In genomic region chrX:95968594-95968965, GRCm38 (mm10) we compare ENCODE assay signal across 7 mouse cellular contexts. TPM values are rescaled to one million over a fixed set of nuclear protein-coding genes. Genes with fewer than 3 reads are reported as not detected.
DNase-seq lines count a peak whose midpoint lies in the region; ATAC-seq lines count a peak whose summit lies in the region.

No protein-coding gene starts in this region.

- peak overlapping the region; percentile 68 for H3K9ac ChIP-seq in intestine, embryonic 16.5 days (ENCODE audit: low read depth, low read length)

- H3K4me1 ChIP-seq in intestine, embryonic 16.5 days (ENCODE audit: control insufficient read depth, insufficient read depth, low read length): no peaks in the 10 kb centered on the region

- H3K27ac ChIP-seq in intestine, embryonic 16.5 days (ENCODE audit: low read length): peak overlapping the region; percentile 65; the same call in 1 of the 2 replicates

- ATAC-seq in intestine, embryonic 16.5 days: peak; percentile 88

- 25% methylated on average over 6 of the region's 6 CpGs for WGBS in intestine, embryonic 16.5 days

- DNase-seq in adrenal gland, postnatal 10 days: peak; percentile 84
- peak; percentile 83 for DNase-seq in embryo, embryonic 9.5 days (ENCODE audit: extremely low spot score)
- DNase-seq in gastrocnemius, postnatal 4 days (ENCODE audit: low spot score in 2 of 2): peak; percentile 34 to 70
- DNase-seq in left cerebral cortex, postnatal 25 days (ENCODE audit: low spot score in 2 of 2): peak; percentile 53 to 82
- peak; percentile 91 for DNase-seq in mesoderm, embryonic 11.5 days (ENCODE audit: low read depth, low spot score)
- DNase-seq in skeletal muscle tissue, adult 2 months (ENCODE audit: low read depth, low spot score): peak; percentile 42

- intact Hi-C loops in left cerebral cortex, postnatal 25 days (cut with DNase I): no loop called here

- H3K27me3 ChIP-seq in intestine, embryonic 16.5 days (replicated peaks; ENCODE audit: control insufficient read depth, insufficient read depth, low read length): no peaks in the 10 kb centered on the region

- H3K4me3 ChIP-seq in intestine, embryonic 16.5 days (ENCODE audit: low read length): peak overlapping the region; percentile 48

- no peaks in the 10 kb centered on the region for H3K36me3 ChIP-seq in intestine, embryonic 16.5 days (ENCODE audit: control insufficient read depth, insufficient read depth, low read length)

- peak overlapping the region; percentile 57 for H3K4me2 ChIP-seq in intestine, embryonic 16.5 days (ENCODE audit: low read depth, low read length)

- no peaks in the 10 kb centered on the region for H3K9me3 ChIP-seq in intestine, embryonic 16.5 days (ENCODE audit: control insufficient read depth, low read length)

RNA-seq across cellular contexts. Expression of gene Las1l, which starts 11.8 kb away (rescaled TPM):
- 10 to 100 TPM; 37.4 to 42.4 TPM for total RNA-seq in adrenal gland, postnatal 10 days (2021)
- 10 to 100 TPM; 26.3 to 33.0 TPM for total RNA-seq in gastrocnemius, postnatal 4 days (2021)
- 62.7 and 65.6 TPM in 2 replicates for polyA plus RNA-seq in intestine, embryonic 16.5 days (2015; fragmentation: Nextera tagmentation; extraction: Ambion mirVana)
- 10 to 100 TPM; 50.4 to 61.6 TPM for total RNA-seq in left cerebral cortex, postnatal 25 days (2021)

Comparison
In these comparisons a context has a peak if more than half of its experiments do, and no peak if none do; other contexts are left out.
1. Peak in every context shown above with its lines: DNase-seq, ATAC-seq, H3K4me3 ChIP-seq and H3K27ac ChIP-seq.